Mouse (Mus musculus) frontal cortex, adult (tissue): ENCODE results near the gene Tymp.

Source experiments
- ATAC-seq: cut with Nextera tagmentation; 2 replicates; pipeline ENCODE4 v1.9.2; 2017; ENCODE audit warnings: mild to moderate bottlenecking, moderate library complexity, mixed read lengths; ENCODE audit not compliant: low TSS enrichment

Tymp gene

DNA sequence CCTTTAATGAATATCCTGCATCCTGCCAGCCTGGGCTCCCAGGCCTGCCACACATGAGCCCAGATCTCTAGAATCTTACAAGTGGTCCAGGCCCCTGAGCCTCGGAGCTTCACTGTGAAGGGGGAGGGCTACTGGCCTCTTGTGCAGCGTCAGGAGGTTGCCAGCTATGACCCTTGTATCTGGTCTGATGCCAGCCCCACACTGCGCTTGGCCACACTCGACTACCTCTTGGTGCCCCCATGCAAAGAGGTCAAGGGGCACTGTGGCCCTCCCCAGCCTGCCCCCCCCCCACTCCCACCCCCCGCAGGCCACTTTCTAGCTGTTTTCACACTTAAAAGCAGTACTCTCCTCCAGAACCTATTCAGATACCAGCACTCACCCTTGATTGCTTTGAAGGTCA, 50.4 kb downstream of the Tymp start:
- ATAC-seq: no peak

DNA sequence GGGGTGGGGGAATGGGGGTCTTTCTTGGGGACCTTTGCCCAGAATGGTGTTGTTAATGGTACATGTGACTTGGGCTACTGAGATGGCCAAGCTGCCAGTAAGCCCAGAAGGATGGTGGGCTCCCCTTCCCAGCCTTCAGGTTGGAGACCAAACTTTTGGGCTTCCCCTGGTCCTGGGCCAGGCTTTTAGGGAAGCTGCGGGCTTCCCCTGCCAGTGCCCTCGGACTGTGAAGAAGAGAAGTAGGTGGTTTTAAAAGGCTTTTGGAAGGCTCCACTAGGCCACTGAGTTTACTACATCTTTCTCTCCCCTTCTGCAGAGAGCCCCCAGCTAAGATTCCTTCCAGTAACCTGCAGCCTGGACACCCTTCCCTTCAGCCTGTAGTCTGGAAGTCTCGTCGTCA, 53.2 kb downstream of the Tymp start:
- ATAC-seq: no peak

DNA sequence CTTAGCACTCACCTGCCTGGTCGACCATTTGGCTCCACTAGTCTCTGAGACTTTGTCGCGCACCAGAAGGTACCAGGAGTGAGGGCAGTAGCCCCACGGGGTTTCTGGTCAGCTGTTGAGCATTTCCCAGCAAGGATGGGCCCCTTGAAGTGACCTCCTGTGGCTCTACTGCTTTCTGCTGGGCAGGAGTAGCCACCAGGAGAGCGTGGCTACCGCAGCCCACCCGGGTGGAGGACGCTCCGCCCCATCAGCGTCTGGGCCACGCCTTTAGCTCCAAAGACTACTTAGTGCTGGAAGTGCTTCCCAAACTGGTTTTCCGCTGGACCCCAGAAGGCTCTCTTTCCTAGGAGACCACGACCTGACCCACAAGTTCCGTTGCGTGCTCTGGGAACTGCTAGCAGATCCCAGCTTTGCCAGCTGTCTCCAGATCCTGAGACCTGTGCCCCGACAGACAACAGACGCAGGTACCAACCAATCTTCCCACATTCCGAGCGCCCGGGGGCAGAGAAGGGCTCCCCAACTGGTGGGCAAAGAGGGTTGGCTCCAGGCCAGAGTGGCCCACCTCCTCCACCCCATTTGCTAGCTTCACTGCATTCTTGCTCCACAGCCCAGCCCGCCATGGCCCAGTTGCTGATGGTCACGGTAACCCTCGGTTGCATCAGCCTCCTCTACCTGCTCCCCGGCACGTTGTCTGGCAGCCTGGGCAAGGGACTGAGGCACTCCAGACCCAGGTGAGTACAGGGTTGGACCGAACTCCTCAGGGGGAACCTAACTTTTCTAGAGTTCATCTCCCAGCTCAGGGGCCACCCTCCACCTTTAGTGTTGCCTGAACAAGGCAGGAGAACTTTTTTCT, 53.9 kb downstream of the Tymp start, which contains the start of gene Adm2:
Gene Adm2 (plus strand): TSS at position 51 of the 853 bp plus-strand sequence.
- no peak for ATAC-seq
